Mouse (Mus musculus) adrenal gland, postnatal 14 days (tissue): ENCODE measurements around the gene Gm6169. TPM values are rescaled to one million over a fixed set of nuclear protein-coding genes. Genes with fewer than 3 reads are reported as not detected.
A peak's percentile ranks its signal among the peaks of the same experiment; 100 is the strongest.
"Not testable (repeated sequence)": the region's sequence is repeated elsewhere in the genome, so short reads cannot be mapped to it uniquely, and the experiment has no call there.

Source experiments
- DNase-seq: peaks from one replicate; pipeline ENCODE4 v3.0.0; 2021; ENCODE audit warnings: mixed read lengths
- total RNA-seq: library from RNA; stranded (reverse); gene quantifications from 2 replicates; pipeline ENCODE4 v1.2.3, GENCODE M21; 2021

Gene Gm6169
- total RNA-seq, 1 experiment from 2014 or later = 0.33 TPM

DNA sequence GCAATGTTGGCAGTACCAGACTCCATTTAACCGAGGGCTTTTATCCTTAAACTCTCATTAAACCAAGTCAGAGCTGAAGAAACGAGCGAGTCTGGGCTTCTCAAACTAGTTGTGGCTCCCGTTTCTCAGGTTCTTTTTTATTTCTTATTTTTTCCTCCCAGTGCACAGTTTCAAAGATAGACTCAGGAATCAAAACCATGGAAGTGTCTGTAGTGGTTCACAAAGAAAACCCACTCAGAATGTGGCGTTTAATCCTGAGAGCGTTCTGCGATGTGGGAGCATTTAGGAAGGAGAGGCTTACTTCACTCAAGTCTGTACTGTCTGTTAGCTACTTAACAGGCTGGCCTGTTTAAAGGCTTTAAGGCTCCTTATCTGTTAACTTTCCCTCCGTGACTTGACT, 30.9 kb downstream of the Gm6169 start:
- no peak for DNase-seq

- no peak for DNase-seq
These were observed 31.3 kb downstream of the Gm6169 start for GRCm38 (mm10) chr13:97067691-97068090.

- no peak for DNase-seq
These were observed 32.1 kb downstream of the Gm6169 start, which contains the start of gene Fam169a for GRCm38 (mm10) chr13:97066649-97067550. Gene Fam169a, plus strand, starts transcription at chr13:97067286.

GRCm38 (mm10) chr13:97064844-97065621, 34.0 kb downstream of the Gm6169 start:
- not testable (repeated sequence) for DNase-seq

GRCm38 (mm10) chr13:97064413-97064812, 34.6 kb downstream of the Gm6169 start:
- DNase-seq = peak; percentile 37

DNA sequence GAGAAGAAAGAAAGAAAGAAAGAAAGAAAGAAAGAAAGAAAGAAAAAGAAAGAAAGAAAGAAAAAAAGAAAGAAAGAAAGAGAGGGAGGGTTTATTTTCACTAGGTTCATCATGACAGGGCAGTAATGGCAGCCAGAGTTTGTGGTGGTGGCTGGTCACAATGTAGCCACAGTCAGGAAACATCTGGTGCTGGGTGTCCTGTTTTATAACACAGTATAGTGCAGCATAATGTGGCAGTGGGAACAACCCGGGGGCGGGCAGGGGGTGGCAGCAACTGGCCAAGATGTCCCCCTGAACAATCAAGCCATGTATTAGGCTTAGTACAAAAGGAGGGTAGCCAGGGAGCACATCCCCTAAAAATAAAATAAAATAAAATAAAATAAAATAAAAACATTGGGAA, 35.6 kb downstream of the Gm6169 start:
- DNase-seq = no peak

DNA sequence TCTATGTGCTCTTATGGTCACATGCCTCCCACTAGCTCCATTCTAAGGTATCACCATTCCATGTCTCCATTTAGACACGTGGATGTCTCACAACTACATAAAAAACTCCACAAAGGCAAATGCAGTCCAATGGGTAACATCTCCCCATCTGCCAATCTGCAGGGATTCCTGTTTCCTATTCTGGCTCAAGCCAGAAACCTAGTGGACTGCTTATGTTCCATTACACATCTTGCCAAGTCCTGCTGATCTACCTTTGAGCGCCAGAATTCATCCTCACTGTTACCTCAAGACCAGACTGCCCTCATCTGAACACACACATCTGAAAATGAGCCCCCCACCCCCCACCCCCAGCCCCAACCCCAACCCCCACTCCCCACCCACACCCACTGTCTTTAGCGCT, 36.9 kb downstream of the Gm6169 start:
- DNase-seq = no peak

GRCm38 (mm10) chr13:97060331-97060730, 38.7 kb downstream of the Gm6169 start:
- no peak for DNase-seq

GRCm38 (mm10) chr13:97059746-97060145, 39.3 kb downstream of the Gm6169 start:
- peak; percentile 53 for DNase-seq

- peak; percentile 74 for DNase-seq
These were observed 41.2 kb downstream of the Gm6169 start for GRCm38 (mm10) chr13:97057817-97058216.

DNA sequence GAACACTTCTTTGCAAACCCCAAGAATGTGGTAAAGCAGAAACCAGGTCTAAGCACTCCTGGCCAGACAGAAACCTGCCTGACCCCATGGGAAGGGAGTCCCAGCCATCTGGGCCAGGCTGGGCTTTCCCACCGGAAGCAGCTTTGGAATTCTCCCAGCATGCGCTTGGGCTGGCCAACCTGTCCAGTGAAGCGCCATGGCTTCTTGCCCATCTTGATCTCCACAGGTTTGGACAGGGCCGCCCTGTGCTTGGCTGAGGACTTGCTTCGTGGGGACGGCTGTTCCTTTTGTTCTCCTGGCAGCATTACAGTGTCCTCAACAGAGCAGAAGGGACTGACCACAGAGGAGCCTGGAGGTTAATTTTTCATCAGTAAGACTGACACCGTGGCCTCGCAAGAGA, 45.2 kb downstream of the Gm6169 start:
- peak; percentile 50 for DNase-seq

- DNase-seq = peak; percentile 77
These were observed 46.4 kb downstream of the Gm6169 start for GRCm38 (mm10) chr13:97052667-97053066.

DNA sequence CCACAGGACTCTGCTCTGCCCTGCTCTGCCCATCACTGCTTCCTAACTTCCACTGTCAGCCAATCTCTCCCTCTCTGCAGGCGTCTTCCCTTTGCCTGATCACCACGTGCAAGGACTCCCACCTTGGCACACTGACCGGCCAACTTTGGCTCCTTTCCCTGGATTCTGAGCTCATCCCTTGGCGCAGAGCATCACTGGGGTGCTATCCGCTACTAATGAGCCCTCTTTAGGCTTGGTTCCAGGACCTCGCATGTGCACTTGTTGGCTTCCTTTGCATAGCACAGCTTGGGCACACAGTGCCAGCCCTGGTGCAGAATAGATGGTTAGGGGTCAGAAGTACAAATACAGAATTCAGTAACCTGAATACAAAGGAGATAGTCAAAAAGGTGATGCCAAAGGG, 47.9 kb downstream of the Gm6169 start:
- DNase-seq = peak; percentile 70

Other genes with a start within 250 kb of the Gm6169 start
- 0.79 and 1.1 TPM in 2 replicates for gene Gcnt4, start 174.5 kb downstream of the Gm6169 start, total RNA-seq
- gene 1700029F12Rik, start 64.9 kb downstream of the Gm6169 start, total RNA-seq = not detected in 2 replicates
- gene Fam169a, start 32.0 kb downstream of the Gm6169 start, total RNA-seq = 4.5 and 5.7 TPM in 2 replicates
- gene Gfm2, start 38.7 kb upstream of the Gm6169 start, total RNA-seq = 38.0 and 40.9 TPM in 2 replicates
- gene Nsa2, start 38.7 kb upstream of the Gm6169 start, total RNA-seq = 92.3 and 110 TPM in 2 replicates
- gene Hexb, start 99.1 kb upstream of the Gm6169 start, total RNA-seq = 24.6 and 25.6 TPM in 2 replicates
- 15.0 and 19.0 TPM in 2 replicates for gene Enc1, start 141.9 kb upstream of the Gm6169 start, total RNA-seq